Mouse (Mus musculus) frontal cortex, postnatal 25 days (tissue): ENCODE results near the gene Gsta1.
"Not testable (repeated sequence)": the region's sequence is repeated elsewhere in the genome, so short reads cannot be mapped to it uniquely, and the experiment has no call there.

Experiments
- DNase-seq, 2 experiments: peaks; one replicate each; pipeline ENCODE4 v3.0.0; 2022; ENCODE audit warnings: low spot score in 2 of 2

Gene Gsta1

GRCm38 (mm10) chr9:78230461-78230860 lies at the start of gene Gsta1:
Gene Gsta1, plus strand, starts transcription at chr9:78230656.
- DNase-seq: not testable (repeated sequence)

GRCm38 (mm10) chr9:78182474-78182873 lies 48.0 kb upstream of the Gsta1 start, which contains the start of gene Gsta4:
Gene Gsta4, plus strand, starts transcription at chr9:78182774.
- DNase-seq: not testable (repeated sequence)

GRCm38 (mm10) chr9:78185686-78186085 lies 44.8 kb upstream of the Gsta1 start:
- DNase-seq: no peak

- no peak for DNase-seq
Measured at GRCm38 (mm10) chr9:78188910-78189309, 41.5 kb upstream of the Gsta1 start.

- no peak for DNase-seq
Measured at GRCm38 (mm10) chr9:78190651-78191634, 39.5 kb upstream of the Gsta1 start.

GRCm38 (mm10) chr9:78191736-78192135 lies 38.7 kb upstream of the Gsta1 start:
- DNase-seq: no peak

- no peak for DNase-seq
Measured at GRCm38 (mm10) chr9:78193902-78194597, 36.4 kb upstream of the Gsta1 start.

GRCm38 (mm10) chr9:78195034-78195433 lies 35.4 kb upstream of the Gsta1 start:
- DNase-seq: no peak

- no peak for DNase-seq
Measured at GRCm38 (mm10) chr9:78197801-78198200, 32.7 kb upstream of the Gsta1 start.

- no peak for DNase-seq
Measured at GRCm38 (mm10) chr9:78204194-78204593, 26.3 kb upstream of the Gsta1 start.

- DNase-seq: no peak
Measured at GRCm38 (mm10) chr9:78208956-78209355, 21.5 kb upstream of the Gsta1 start.

- no peak for DNase-seq
Measured at GRCm38 (mm10) chr9:78210079-78210478, 20.4 kb upstream of the Gsta1 start.

- no peak for DNase-seq
Measured at GRCm38 (mm10) chr9:78210821-78211220, 19.6 kb upstream of the Gsta1 start.

GRCm38 (mm10) chr9:78211521-78211920 lies 18.9 kb upstream of the Gsta1 start:
- no peak for DNase-seq

GRCm38 (mm10) chr9:78212341-78213049 lies 18.0 kb upstream of the Gsta1 start:
- DNase-seq: no peak

GRCm38 (mm10) chr9:78217074-78217473 lies 13.4 kb upstream of the Gsta1 start:
- no peak for DNase-seq

GRCm38 (mm10) chr9:78222616-78223015 lies 7.8 kb upstream of the Gsta1 start:
- no peak for DNase-seq

GRCm38 (mm10) chr9:78223221-78223902 lies 7.1 kb upstream of the Gsta1 start:
- no peak for DNase-seq

GRCm38 (mm10) chr9:78224418-78224817 lies 6.0 kb upstream of the Gsta1 start:
- DNase-seq: no peak

GRCm38 (mm10) chr9:78225304-78225703 lies 5.2 kb upstream of the Gsta1 start:
- no peak for DNase-seq

GRCm38 (mm10) chr9:78228122-78228521 lies 2.3 kb upstream of the Gsta1 start:
- no peak for DNase-seq
